Mouse (Mus musculus) cerebellum, adult 9-11 months (tissue): ENCODE measurements around the gene Gm13290.
A peak's percentile ranks its signal among the peaks of the same experiment; 100 is the strongest.
"Not testable (repeated sequence)": the region's sequence is repeated elsewhere in the genome, so short reads cannot be mapped to it uniquely, and the experiment has no call there.

Source experiments
- DNase-seq: peaks from one replicate; pipeline ENCODE4 v3.0.0; 2022

Gene Gm13290

DNA sequence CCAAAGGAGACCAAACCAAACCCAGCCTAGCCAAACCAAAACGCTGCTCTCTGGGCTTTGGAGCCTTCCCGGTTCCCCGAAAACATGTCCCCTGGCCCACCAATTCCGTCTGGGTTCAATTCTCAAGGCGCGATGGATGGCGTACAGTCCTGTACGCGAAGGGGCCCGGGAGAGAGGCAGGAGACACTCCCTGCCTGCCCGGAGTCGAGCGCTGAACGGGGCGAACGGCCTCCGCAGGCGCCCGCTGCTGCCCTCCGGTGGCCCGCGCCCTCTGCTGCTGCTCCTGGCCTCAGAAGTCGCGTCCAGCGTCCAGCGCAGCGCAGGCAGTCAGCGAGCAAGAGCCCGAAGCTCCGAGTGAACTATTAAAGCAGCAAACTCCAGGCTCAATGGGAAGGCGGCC, 8.7 kb downstream of the Gm13290 start:
- not testable (repeated sequence) for DNase-seq

DNA sequence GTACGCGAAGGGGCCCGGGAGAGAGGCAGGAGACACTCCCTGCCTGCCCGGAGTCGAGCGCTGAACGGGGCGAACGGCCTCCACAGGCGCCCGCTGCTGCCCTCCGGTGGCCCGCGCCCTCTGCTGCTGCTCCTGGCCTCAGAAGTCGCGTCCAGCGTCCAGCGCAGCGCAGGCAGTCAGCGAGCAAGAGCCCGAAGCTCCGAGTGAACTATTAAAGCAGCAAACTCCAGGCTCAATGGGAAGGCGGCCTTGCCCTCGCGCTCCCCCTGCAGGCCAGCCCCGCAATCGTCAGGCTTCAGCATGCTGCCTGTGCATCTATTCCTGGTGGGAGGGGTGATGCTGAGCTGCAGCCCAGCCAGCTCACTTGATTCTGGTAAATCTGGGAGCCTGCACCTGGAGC, 11.8 kb downstream of the Gm13290 start, which contains the start of gene Gm13276:
Gene Gm13276, plus strand, starts transcription at position 301 of the 400 bp plus-strand sequence.
- DNase-seq = not testable (repeated sequence)

DNA sequence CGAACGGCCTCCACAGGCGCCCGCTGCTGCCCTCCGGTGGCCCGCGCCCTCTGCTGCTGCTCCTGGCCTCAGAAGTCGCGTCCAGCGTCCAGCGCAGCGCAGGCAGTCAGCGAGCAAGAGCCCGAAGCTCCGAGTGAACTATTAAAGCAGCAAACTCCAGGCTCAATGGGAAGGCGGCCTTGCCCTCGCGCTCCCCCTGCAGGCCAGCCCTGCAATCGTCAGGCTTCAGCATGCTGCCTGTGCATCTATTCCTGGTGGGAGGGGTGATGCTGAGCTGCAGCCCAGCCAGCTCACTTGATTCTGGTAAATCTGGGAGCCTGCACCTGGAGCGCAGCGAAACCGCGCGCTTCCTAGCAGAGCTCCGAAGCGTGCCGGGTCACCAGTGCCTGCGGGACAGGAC, 14.8 kb downstream of the Gm13290 start, which contains the start of gene Gm13277:
Gene Gm13277, plus strand, starts transcription at position 231 of the 400 bp plus-strand sequence.
- peak; percentile 75 for DNase-seq

DNA sequence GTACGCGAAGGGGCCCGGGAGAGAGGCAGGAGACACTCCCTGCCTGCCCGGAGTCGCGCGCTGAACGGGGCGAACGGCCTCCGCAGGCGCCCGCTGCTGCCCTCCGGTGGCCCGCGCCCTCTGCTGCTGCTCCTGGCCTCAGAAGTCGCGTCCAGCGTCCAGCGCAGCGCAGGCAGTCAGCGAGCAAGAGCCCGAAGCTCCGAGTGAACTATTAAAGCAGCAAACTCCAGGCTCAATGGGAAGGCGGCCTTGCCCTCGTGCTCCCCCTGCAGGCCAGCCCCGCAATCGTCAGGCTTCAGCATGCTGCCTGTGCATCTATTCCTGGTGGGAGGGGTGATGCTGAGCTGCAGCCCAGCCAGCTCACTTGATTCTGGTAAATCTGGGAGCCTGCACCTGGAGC, 17.6 kb downstream of the Gm13290 start, which contains the start of gene Gm13278:
Gene Gm13278, plus strand, starts transcription at position 301 of the 400 bp plus-strand sequence.
- DNase-seq = not testable (repeated sequence)

DNA sequence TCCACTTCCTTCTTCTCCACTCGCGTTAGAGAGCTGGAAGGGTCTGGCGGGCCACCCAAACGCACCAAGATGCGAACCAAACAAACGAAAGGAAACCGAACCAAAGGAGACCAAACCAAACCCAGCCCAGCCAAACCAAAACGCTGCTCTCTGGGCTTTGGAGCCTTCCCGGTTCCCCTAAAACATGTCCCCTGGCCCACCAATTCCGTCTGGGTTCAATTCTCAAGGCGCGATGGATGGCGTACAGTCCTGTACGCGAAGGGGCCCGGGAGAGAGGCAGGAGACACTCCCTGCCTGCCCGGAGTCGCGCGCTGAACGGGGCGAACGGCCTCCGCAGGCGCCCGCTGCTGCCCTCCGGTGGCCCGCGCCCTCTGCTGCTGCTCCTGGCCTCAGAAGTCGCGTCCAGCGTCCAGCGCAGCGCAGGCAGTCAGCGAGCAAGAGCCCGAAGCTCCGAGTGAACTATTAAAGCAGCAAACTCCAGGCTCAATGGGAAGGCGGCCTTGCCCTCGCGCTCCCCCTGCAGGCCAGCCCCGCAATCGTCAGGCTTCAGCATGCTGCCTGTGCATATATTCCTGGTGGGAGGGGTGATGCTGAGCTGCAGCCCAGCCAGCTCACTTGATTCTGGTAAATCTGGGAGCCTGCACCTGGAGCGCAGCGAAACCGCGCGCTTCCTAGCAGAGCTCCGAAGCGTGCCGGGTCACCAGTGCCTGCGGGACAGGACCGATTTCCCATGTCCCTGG, 20.5 kb downstream of the Gm13290 start, which contains the start of gene Gm13275:
Gene Gm13275, plus strand, starts transcription at position 552 of the 740 bp plus-strand sequence.
- DNase-seq = peak; percentile 82

DNA sequence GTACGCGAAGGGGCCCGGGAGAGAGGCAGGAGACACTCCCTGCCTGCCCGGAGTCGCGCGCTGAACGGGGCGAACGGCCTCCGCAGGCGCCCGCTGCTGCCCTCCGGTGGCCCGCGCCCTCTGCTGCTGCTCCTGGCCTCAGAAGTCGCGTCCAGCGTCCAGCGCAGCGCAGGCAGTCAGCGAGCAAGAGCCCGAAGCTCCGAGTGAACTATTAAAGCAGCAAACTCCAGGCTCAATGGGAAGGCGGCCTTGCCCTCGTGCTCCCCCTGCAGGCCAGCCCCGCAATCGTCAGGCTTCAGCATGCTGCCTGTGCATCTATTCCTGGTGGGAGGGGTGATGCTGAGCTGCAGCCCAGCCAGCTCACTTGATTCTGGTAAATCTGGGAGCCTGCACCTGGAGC, 23.5 kb downstream of the Gm13290 start, which contains the start of gene Gm13279:
Gene Gm13279, plus strand, starts transcription at position 301 of the 400 bp plus-strand sequence.
- DNase-seq = not testable (repeated sequence)

DNA sequence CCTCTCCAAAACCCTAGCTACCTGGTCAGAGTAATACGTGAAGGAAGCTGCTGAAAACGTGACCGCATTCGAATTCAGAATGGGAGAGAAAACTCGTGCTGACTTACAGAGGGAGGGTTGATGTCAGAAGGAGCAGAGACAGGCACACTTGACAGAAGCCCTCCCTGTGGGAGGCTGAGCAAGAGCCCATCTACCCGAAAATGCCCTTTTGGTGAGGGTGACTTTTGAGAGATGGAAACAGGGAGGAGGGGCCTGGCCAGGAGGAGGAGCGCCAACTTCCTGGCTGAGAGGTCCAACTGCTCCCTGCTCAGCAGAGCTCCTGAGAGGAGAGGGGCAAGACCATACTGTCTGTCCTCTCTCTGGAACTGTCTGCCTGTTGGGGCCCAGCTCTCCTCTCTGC, 25.7 kb downstream of the Gm13290 start, which contains the start of gene Gm13285:
Gene Gm13285, plus strand, starts transcription at position 301 of the 400 bp plus-strand sequence.
- DNase-seq = not testable (repeated sequence)

DNA sequence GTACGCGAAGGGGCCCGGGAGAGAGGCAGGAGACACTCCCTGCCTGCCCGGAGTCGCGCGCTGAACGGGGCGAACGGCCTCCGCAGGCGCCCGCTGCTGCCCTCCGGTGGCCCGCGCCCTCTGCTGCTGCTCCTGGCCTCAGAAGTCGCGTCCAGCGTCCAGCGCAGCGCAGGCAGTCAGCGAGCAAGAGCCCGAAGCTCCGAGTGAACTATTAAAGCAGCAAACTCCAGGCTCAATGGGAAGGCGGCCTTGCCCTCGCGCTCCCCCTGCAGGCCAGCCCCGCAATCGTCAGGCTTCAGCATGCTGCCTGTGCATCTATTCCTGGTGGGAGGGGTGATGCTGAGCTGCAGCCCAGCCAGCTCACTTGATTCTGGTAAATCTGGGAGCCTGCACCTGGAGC, 29.3 kb downstream of the Gm13290 start, which contains the start of gene Gm13287:
Gene Gm13287, plus strand, starts transcription at position 301 of the 400 bp plus-strand sequence.
- DNase-seq = not testable (repeated sequence)

DNA sequence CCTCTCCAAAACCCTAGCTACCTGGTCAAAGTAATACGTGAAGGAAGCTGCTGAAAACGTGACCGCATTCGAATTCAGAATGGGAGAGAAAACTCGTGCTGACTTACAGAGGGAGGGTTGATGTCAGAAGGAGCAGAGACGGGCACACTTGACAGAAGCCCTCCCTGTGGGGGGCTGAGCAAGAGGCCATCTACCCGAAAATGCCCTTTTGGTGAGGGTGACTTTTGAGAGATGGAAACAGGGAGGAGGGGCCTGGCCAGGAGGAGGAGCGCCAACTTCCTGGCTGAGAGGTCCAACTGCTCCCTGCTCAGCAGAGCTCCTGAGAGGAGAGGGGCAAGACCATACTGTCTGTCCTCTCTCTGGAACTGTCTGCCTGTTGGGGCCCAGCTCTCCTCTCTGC, 31.6 kb downstream of the Gm13290 start, which contains the start of gene Gm13288:
Gene Gm13288, plus strand, starts transcription at position 301 of the 400 bp plus-strand sequence.
- DNase-seq = not testable (repeated sequence)

DNA sequence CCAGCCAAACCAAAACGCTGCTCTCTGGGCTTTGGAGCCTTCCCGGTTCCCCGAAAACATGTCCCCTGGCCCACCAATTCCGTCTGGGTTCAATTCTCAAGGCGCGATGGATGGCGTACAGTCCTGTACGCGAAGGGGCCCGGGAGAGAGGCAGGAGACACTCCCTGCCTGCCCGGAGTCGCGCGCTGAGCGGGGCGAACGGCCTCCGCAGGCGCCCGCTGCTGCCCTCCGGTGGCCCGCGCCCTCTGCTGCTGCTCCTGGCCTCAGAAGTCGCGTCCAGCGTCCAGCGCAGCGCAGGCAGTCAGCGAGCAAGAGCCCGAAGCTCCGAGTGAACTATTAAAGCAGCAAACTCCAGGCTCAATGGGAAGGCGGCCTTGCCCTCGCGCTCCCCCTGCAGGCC, 32.1 kb downstream of the Gm13290 start:
- DNase-seq = peak; percentile 44

DNA sequence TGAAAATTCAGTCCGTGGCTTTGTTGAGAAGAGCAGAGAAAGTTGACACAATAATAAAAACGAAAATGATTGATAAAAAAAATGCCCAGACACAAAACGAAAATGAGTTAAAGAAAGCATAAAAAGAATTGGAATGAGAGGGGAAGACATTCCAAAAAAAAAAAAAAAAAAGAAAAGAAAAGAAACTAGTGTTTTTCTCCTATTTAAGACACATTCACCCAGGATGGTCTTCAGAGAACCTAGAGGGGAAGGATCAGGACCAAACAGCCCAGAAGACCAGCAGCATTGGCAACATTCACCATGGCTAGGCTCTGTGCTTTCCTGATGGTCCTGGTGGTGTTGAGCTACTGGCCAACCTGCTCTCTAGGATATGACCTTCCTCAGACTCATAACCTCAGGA, 42.3 kb downstream of the Gm13290 start, which contains the start of gene Ifna7:
Gene Ifna7, plus strand, starts transcription at position 301 of the 400 bp plus-strand sequence.
- no peak for DNase-seq

DNA sequence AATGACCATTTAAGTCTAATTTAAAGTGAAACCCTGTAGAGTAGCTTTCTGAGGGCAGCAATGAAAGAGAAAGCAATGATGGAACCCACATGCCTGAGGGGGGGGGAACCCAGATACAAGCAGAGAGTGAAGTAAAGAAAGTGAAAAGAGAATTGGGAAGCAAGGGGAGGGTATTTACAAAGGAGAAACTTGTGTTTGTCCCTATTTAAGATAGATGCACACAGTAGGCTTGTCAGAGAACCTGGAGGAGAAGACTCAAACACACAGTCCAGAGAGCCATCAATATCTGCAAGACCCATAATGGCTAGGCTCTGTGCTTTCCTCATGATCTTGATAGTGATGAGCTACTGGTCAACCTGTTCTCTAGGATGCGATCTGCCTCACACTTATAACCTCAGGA, 46.0 kb downstream of the Gm13290 start, which contains the start of gene Ifna11:
Gene Ifna11, plus strand, starts transcription at position 301 of the 400 bp plus-strand sequence.
- no peak for DNase-seq

DNA sequence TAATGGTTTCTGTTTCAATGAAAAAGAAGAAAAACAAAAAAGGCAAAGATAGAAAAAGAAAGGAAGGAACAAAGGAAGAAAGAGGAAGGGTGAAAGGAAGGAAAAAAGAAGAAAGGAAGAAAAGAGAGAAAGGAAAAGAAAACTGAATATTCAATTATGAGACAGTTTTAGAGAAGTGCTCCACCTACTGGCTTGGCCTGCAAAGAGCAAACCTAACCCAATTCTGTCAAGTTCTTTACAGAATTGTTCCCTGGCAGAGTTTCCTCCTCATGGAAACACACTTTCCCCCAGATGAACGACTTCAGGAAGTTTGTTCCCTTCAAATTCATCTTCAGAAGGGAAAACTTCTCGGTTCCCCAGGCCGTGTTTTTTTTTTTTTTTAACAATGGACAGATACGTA, 49.4 kb downstream of the Gm13290 start:
- DNase-seq = no peak
